Mouse (Mus musculus): ENCODE results near the gene Dgke.

GRCm38 (mm10) chr11:89035552-89035951, 31.1 kb downstream of the Dgke start:
- TF ChIP-seq CTCF (conservative IDR thresholded peaks at IDR 0.05; ENCODE audit: low read length): no peak
- TF ChIP-seq NANOG (IDR thresholded peaks at IDR 0.05; ENCODE audit: borderline replicate concordance, low read length): no peak
- TF ChIP-seq POU5F1 (IDR thresholded peaks at IDR 0.05; ENCODE audit: borderline replicate concordance, low read length): no peak
